In the genomic region with DNA sequence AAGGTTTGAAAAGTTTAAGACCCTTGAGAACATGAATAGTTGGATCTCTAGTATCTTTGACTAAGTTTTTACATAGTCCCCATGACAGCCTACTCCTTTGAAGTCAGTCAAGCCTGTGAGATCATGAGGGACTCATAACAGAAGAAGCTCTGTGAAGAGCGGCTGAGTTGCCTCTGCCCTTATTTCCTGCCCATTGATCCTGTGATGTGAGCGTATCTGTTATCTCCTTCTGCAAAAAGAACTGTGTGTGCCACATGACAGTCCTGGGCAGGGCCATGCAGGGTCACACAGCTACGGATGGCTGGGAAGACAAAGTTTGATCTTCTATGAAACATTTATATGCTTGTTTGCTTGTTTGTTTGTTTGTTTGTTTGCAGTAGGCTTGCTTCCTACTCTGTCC, we compare ENCODE assay signal across 12 mouse cellular contexts. TPM values are rescaled to one million over a fixed set of nuclear protein-coding genes. Genes with fewer than 3 reads are reported as not detected.
DNase-seq lines count a peak whose midpoint lies in the region; ATAC-seq and TF ChIP-seq lines count a peak whose summit lies in the region.
"Had no signal": no experiment of that assay in that cellular context is flagged by ENCODE, and none has a peak within 500 bp of the region (broad histone marks: within the 10 kb centered on the region; RNA-seq: fewer than 3 reads in every experiment).

No protein-coding gene starts in this region.

- no peak overlapping the region for H3K4me2 ChIP-seq in stomach, embryonic 14.5 days (replicated peaks; ENCODE audit: low read depth, low read length)
- no peak overlapping the region for H3K4me2 ChIP-seq in stomach, postnatal 0 days (replicated peaks; ENCODE audit: low read depth)
- no peak overlapping the region for H3K4me2 ChIP-seq in liver, embryonic 15.5 days

- H3K9ac ChIP-seq in stomach, embryonic 14.5 days (replicated peaks; ENCODE audit: low read depth, low read length): no peak overlapping the region
- no peak overlapping the region for H3K9ac ChIP-seq in stomach, postnatal 0 days (ENCODE audit: low read length)
- H3K9ac ChIP-seq in liver, embryonic 15.5 days: no peak overlapping the region
- H3K9ac ChIP-seq in heart, adult 2 months (ENCODE audit: low read depth, low read length): no peak overlapping the region
- H3K9ac ChIP-seq: limb, embryonic 13.5 days had no signal

- peak; percentile 48 for DNase-seq in heart, adult 11 months
- DNase-seq in heart, postnatal 4 days: no peak
- no peak for DNase-seq in stomach, postnatal 0 days (ENCODE audit: low spot score)
- no peak for DNase-seq in left cerebral cortex, adult 18-20 months (ENCODE audit: low spot score in 2 of 2)
- no peak for DNase-seq in heart, adult 2 months
- DNase-seq: adrenal gland, postnatal 25 days; cerebellum, adult 18-20 months; kidney, adult 18-20 months had no signal

- H3K4me3 ChIP-seq in stomach, embryonic 14.5 days (ENCODE audit: low read depth, low read length): no peak overlapping the region
- H3K4me3 ChIP-seq in stomach, postnatal 0 days (ENCODE audit: low read depth, low read length): no peak overlapping the region
- H3K4me3 ChIP-seq in liver, embryonic 15.5 days (replicated peaks): no peak overlapping the region
- no peak overlapping the region for H3K4me3 ChIP-seq in heart, adult 2 months
- H3K4me3 ChIP-seq: limb, embryonic 13.5 days had no signal

- H3K27me3 ChIP-seq in stomach, embryonic 14.5 days (ENCODE audit: control insufficient read depth, insufficient read depth, low read length): no peaks in the 10 kb centered on the region
- no peaks in the 10 kb centered on the region for H3K27me3 ChIP-seq in stomach, postnatal 0 days (ENCODE audit: control insufficient read depth, insufficient read depth, low read length)
- 0 out of 2 replicates have a peak, but pooled peaks cover 4% of the 10 kb centered on the region for H3K27me3 ChIP-seq in liver, embryonic 15.5 days
- no peaks in the 10 kb centered on the region for H3K27me3 ChIP-seq in heart, adult 2 months (ENCODE audit: control insufficient read depth, insufficient read depth, low read length)

- H3K9me3 ChIP-seq in stomach, embryonic 14.5 days (ENCODE audit: control insufficient read depth, low read depth, low read length): no peaks in the 10 kb centered on the region
- H3K9me3 ChIP-seq in stomach, postnatal 0 days (ENCODE audit: control insufficient read depth, low read length): no peaks in the 10 kb centered on the region
- no peaks in the 10 kb centered on the region for H3K9me3 ChIP-seq in liver, embryonic 15.5 days (replicated peaks)
- H3K9me3 ChIP-seq: limb, embryonic 13.5 days had no signal

- no peak for TF ChIP-seq EP300 in stomach, postnatal 0 days (optimal IDR thresholded peaks at IDR 0.05)
- TF ChIP-seq EP300 in heart, adult 2 months (IDR thresholded peaks at IDR 0.05; ENCODE audit: insufficient read depth, low read depth, low read length): no peak

- 0 out of 2 replicates have a peak overlapping the region, but pooled peaks have one; percentile 4 for H3K27ac ChIP-seq in stomach, embryonic 14.5 days (ENCODE audit: low read length)
- no peak overlapping the region for H3K27ac ChIP-seq in stomach, postnatal 0 days (replicated peaks)
- no peak overlapping the region for H3K27ac ChIP-seq in liver, embryonic 15.5 days (replicated peaks)
- no peak overlapping the region for H3K27ac ChIP-seq in heart, adult 2 months

- no peaks in the 10 kb centered on the region for H3K36me3 ChIP-seq in stomach, embryonic 14.5 days (ENCODE audit: control insufficient read depth, insufficient read depth, low read length)
- H3K36me3 ChIP-seq in stomach, postnatal 0 days (ENCODE audit: control insufficient read depth, insufficient read depth, low read length): no peaks in the 10 kb centered on the region
- H3K36me3 ChIP-seq in liver, embryonic 15.5 days (replicated peaks): no peaks in the 10 kb centered on the region
- no peaks in the 10 kb centered on the region for H3K36me3 ChIP-seq in heart, adult 2 months (ENCODE audit: control insufficient read depth, insufficient read depth, low read length)
- H3K36me3 ChIP-seq: limb, embryonic 13.5 days had no signal

- no peaks in the 10 kb centered on the region for H3K79me2 ChIP-seq in heart, adult 2 months (replicated peaks; ENCODE audit: control insufficient read depth, insufficient read depth, low read length)

- peaks cover 21% of the 10 kb centered on the region for H3K4me1 ChIP-seq in stomach, embryonic 14.5 days (ENCODE audit: control insufficient read depth, insufficient read depth, low read length)
- H3K4me1 ChIP-seq in stomach, postnatal 0 days (replicated peaks; ENCODE audit: control insufficient read depth, insufficient read depth): no peaks in the 10 kb centered on the region
- peaks cover 16% of the 10 kb centered on the region; the same call in 1 of the 2 replicates for H3K4me1 ChIP-seq in liver, embryonic 15.5 days (replicated peaks)
- H3K4me1 ChIP-seq in heart, adult 2 months (ENCODE audit: control insufficient read depth, insufficient read depth, low read length): no peaks in the 10 kb centered on the region

- no peak for ATAC-seq in stomach, embryonic 14.5 days (ENCODE audit: insufficient number of reproducible peaks, insufficient read depth, low FRiP score, low read depth)
- ATAC-seq in stomach, postnatal 0 days (ENCODE audit: low FRiP score, low TSS enrichment): no peak
- ATAC-seq in liver, embryonic 15.5 days (ENCODE audit: insufficient read depth): peak; percentile 52; the same call in 1 of the 2 replicates
- ATAC-seq in monocyte, adult 5-6 weeks (replicated peaks; ENCODE audit: insufficient number of reproducible peaks, low FRiP score, low TSS enrichment, poor library complexity, severe bottlenecking): no peak

- intact Hi-C loops in heart, adult 2 months (cut with DNase I): loop anchor here (10.0 kb wide), 1 partner anchor 229 kb away; no protein-coding TSS in a partner anchor

- WGBS in stomach, embryonic 14.5 days: 67% methylated on average over 3 of the region's 3 CpGs
- WGBS in stomach, postnatal 0 days: 78% methylated on average over 3 of the region's 3 CpGs
- 13% methylated on average over 3 of the region's 3 CpGs for WGBS in liver, embryonic 15.5 days (ENCODE audit: insufficient replicate concordance)
- 67% methylated on average over 3 of the region's 3 CpGs for WGBS in heart, adult 2 months

- no peak for TF ChIP-seq CTCF in stomach, postnatal 0 days (IDR thresholded peaks at IDR 0.05; ENCODE audit: low read depth)
- TF ChIP-seq CTCF in heart, adult 2 months (IDR thresholded peaks at IDR 0.05): no peak

- no peak for TF ChIP-seq POLR2A in heart, adult 2 months (IDR thresholded peaks at IDR 0.05; ENCODE audit: insufficient read depth, low read depth, low read length)

RNA-seq across cellular contexts. Expression of a gene that starts 48.3 kb away (rescaled TPM):
- 10 to 100 TPM; 22.9 to 24.2 TPM for total RNA-seq in heart, postnatal 4 days (2021)
- 48.7 and 49.2 TPM in 2 replicates for polyA plus RNA-seq in stomach, embryonic 14.5 days (2014; fragmentation: Nextera tagmentation; extraction: Ambion mirVana)
- polyA plus RNA-seq in stomach, postnatal 0 days (2015; fragmentation: Nextera tagmentation; extraction: Ambion mirVana): 17.6 and 18.6 TPM in 2 replicates
- polyA plus RNA-seq in liver, embryonic 15.5 days (2015; fragmentation: Nextera tagmentation; extraction: Ambion mirVana): 18.0 and 18.3 TPM in 2 replicates
- 10 to 100 TPM; 39.6 to 41.1 TPM for total RNA-seq in left cerebral cortex, adult 18-20 months (2021)
- 29.9 to 37.7 TPM (median 33.8 TPM) in 3 replicates for total RNA-seq in monocyte, adult 5-6 weeks (2017)
- total RNA-seq in heart, adult 2 months (2021): 10 to 100 TPM; 24.2 to 27.0 TPM
- polyA plus RNA-seq in heart, adult 2 months (2012; rRNA removed): 7.0 and 10.1 TPM in 2 replicates
